Mouse (Mus musculus) CD4-positive, CD25-positive, alpha-beta regulatory T cell (primary cell): ENCODE measurements around the gene Tbpl2. TPM values are rescaled to one million over a fixed set of nuclear protein-coding genes. Genes with fewer than 3 reads are reported as not detected.

Experiments used
- polyA plus RNA-seq: library from polyadenylated mRNA; unstranded; fragments of 100-300 nt; shearing (Covaris generic); gene quantifications from one replicate; pipeline ENCODE4 v1.2.1, GENCODE M21; 2017

The Tbpl2 gene
- polyA plus RNA-seq, result not detected

GRCm38 (mm10) chr2:24096495-24096894 lies at the start of gene Tbpl2:
Tbpl2 (minus strand) TSS chr2:24096595.

GRCm38 (mm10) chr2:24049344-24049990 lies 46.9 kb downstream of the Tbpl2 start, which contains the start of gene Hnmt:
Hnmt (minus strand) TSS chr2:24049394.

Other genes with a start within 250 kb of the Tbpl2 start
- not detected for gene Hnmt, start 47.2 kb downstream of the Tbpl2 start, polyA plus RNA-seq
- not detected for gene Il1f8, start 56.6 kb upstream of the Tbpl2 start, polyA plus RNA-seq
- not detected for gene Il1f9, start 89.9 kb upstream of the Tbpl2 start, polyA plus RNA-seq
- gene Il1f6, start 118.8 kb upstream of the Tbpl2 start, polyA plus RNA-seq, result not detected
- gene Il1f5, start 180.4 kb upstream of the Tbpl2 start, polyA plus RNA-seq, result not detected
- gene Il1f10, start 194.6 kb upstream of the Tbpl2 start, polyA plus RNA-seq, result not detected
- 0.75 TPM for gene Il1rn, start 240.3 kb upstream of the Tbpl2 start, polyA plus RNA-seq